Mouse (Mus musculus) brown adipose tissue, adult 24 weeks (tissue): ENCODE data around the gene N4bp2l1. TPM values are rescaled to one million over a fixed set of nuclear protein-coding genes. Genes with fewer than 3 reads are reported as not detected.
"Not testable (repeated sequence)": the region's sequence is repeated elsewhere in the genome, so short reads cannot be mapped to it uniquely, and the experiment has no call there.

Source experiments
- H3K27ac ChIP-seq: fragments of 200-500 bp; replicated peaks from 2 replicates; pipeline ENCODE4 v1.5.1; 2012; ENCODE audit warnings: low read depth, mild to moderate bottlenecking, low read length
- H3K4me1 ChIP-seq: fragments of 200-500 bp; 2 replicates; pipeline ENCODE4 v1.6.1; 2012; ENCODE audit warnings: low read length, mixed read lengths; ENCODE audit not compliant: control insufficient read depth, insufficient read depth, insufficient read length
- H3K4me3 ChIP-seq: fragments of 200-500 bp; 2 replicates; pipeline ENCODE4 v1.5.1; 2012; ENCODE audit warnings: low read depth, mild to moderate bottlenecking, low read length, moderate library complexity; ENCODE audit not compliant: insufficient read depth
- polyA plus RNA-seq: library from polyadenylated mRNA; stranded (reverse); fragments of >200 nt; gene quantifications from 2 replicates; pipeline ENCODE4 v1.2.4, GENCODE M21; 2012; ENCODE audit not compliant: missing spikeins, insufficient read depth, insufficient read length

The N4bp2l1 gene
- 23.6 and 27.6 TPM in 2 replicates for polyA plus RNA-seq

DNA sequence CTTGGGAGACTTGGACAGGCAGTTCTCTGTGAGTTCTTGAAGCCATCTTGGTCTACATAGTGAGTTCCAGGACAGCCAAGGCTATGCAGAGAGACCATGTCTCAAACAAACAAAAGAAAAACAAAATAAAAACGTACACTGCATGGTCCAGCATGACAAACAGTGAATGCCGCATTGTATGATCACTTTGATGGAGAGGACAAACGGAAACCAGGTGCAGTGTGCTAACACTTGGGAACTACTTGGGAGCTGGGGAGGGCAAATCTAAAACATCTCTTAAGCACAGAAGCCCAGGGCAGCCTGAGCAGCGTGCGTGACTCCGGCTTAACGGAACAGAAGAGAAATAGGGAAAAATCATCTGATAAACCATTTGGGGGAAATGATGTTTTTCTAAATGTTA is at the start of gene N4bp2l1:
Gene N4bp2l1, minus strand, starts transcription at position 101 of the 400 bp plus-strand sequence.
- no peak within 1 kb of the TSS for H3K4me3 ChIP-seq
- peaks cover 3% of the 10 kb centered on the region; the same call in 1 of the 2 replicates for H3K4me1 ChIP-seq
- no peak within 1 kb of the TSS for H3K27ac ChIP-seq

DNA sequence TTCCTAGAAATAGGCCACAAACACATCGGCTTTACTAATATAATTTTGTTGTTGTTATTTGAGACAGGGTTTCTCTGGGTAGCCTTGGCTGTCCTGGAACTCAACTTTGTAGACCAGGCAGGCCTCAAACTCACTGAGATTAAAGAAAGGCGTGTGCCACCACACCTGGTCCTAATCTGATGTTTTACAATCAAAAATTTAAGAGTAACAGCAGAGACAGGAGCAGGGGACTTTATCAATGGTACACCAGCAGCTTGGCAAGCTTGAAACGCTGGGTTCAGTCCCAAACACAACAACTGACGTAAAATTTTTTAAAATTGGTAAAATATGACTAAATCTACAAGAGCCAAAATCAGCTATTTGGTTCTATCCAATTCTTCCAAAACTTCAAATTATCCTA is 47.9 kb upstream of the N4bp2l1 start:
- Histone ChIP-seq H3K4me1 (no peaks in the 10 kb centered on the region), H3K4me3 (no peak overlapping the region), H3K27ac (no peak overlapping the region)

DNA sequence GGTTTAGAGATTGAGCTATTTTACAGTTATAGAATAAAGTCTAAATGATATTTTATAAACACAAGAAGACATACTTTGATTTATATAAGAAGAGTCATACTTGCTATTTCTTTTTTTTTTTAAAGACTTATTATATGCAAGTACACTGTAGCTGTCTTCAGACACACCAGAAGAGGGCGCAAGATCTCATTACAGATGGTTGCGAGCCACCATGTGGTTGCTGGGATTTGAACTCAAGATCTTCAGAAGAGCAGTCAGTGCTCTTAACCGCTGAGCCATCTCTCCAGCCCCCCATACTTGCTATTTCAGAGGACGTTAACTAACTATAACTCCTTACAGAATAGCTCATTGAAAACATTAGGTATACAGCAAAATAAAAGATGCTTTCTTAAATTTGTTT is 46.4 kb upstream of the N4bp2l1 start:
- not testable (repeated sequence) for H3K4me3 ChIP-seq, H3K4me1 ChIP-seq

DNA sequence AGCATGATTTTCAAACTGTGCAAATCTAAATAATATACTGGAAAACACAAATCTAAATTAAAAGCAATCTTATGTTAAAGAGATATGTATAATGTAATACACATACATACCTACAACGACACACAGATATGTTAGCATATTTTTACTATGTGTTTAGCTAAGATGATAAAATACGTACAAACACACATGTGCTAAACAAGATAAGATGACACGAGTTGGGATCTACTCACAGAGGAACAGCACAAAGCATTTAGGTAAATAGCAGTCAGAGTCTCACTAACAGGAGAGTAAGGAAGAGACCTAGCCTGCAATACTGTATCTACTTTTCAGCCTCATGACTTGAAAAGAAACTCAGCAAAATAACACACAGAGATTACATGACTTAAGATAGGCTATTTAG is 44.5 kb upstream of the N4bp2l1 start:
- H3K27ac ChIP-seq = no peak overlapping the region
- no peaks in the 10 kb centered on the region for H3K4me1 ChIP-seq
- H3K4me3 ChIP-seq = no peak overlapping the region

More for the DNA sequence above, 46.4 kb upstream of the N4bp2l1 start:
- H3K27ac ChIP-seq = not testable (repeated sequence)

DNA sequence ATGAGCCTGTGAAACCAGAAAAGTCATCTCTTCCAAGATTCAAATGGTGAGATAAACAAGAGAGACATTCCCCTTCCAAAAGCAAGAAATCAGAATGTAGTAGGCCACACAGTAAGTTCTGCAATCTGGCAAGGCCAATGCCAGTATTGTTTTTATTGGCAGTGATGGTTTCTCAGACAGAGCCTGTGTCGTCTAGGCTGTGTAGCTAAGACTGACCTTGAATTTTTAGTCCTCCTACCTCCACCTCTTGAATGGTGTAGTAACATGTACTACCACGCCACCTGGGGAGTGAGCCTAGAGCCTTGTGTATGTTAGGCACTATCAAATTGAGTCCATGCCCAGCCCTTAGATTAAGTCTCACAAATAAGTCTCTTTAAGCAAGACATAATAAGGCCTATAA is 32.7 kb upstream of the N4bp2l1 start:
- H3K27ac ChIP-seq = no peak overlapping the region

DNA sequence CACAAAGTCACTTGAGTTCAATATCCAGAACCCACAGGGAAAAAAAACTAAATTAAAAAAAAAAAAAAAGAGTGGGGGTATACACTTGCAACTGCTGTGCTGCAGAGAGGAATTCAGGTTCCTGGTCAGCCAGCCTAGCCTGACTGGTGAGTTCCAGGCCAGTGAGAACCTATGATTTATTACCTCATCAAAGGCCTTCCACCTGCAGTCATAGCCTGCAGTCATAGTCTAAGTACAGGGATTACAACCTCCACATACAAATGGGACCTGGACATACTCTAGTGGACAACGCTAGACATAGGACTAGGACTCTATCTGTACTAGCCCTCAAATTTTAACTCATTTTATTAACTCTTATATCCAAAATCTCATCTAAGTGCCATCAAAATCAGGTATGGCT is 32.3 kb upstream of the N4bp2l1 start:
- Histone ChIP-seq H3K4me3 (no peak overlapping the region), H3K4me1 (no peaks in the 10 kb centered on the region), H3K27ac (no peak overlapping the region)

More for the DNA sequence above, 32.7 kb upstream of the N4bp2l1 start:
- Histone ChIP-seq H3K4me3 (no peak overlapping the region), H3K4me1 (no peaks in the 10 kb centered on the region)

DNA sequence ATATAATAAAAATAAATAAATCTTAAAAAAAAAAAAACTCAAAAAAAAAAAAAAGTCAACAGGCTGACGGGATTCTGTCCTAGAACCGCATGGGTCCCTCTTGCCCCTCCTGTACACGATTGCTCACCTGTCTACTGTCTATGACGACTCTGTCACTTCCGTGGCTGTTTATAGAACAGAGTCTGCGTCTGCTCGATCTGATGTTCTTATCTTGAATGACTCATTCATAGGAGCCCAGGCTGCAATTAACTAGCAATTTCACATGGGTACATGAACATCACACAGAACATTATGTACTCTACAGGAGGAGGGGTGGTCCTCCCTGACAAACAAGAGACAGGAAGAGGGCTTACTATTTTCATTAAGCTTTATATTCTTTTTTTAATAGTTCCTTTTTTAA is 28.5 kb upstream of the N4bp2l1 start:
- no peak overlapping the region for H3K27ac ChIP-seq

DNA sequence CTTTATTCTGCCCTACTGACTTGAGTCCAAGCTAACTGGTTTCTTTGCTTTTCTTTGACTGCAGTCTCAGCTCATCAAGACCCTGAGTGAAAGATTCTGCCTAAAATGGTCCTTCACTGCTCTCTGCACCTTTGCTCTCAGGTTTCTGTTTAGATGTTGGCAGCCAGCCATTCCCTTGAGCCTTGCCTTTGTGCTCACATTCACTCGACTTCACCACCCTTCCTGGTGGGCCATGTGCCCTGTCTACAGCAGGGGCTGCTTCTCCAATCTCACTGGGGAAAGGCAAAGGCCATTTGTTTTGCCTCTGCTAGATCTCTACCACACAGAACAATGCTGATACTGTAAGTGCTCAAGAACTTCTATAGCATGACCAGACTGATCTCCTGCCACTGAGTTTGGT is 25.8 kb upstream of the N4bp2l1 start:
- H3K4me3 ChIP-seq = no peak overlapping the region
- no peak overlapping the region for H3K27ac ChIP-seq
- H3K4me1 ChIP-seq = no peaks in the 10 kb centered on the region

More for the DNA sequence above, 28.5 kb upstream of the N4bp2l1 start:
- H3K4me3 ChIP-seq = no peak overlapping the region
- H3K4me1 ChIP-seq = no peaks in the 10 kb centered on the region

DNA sequence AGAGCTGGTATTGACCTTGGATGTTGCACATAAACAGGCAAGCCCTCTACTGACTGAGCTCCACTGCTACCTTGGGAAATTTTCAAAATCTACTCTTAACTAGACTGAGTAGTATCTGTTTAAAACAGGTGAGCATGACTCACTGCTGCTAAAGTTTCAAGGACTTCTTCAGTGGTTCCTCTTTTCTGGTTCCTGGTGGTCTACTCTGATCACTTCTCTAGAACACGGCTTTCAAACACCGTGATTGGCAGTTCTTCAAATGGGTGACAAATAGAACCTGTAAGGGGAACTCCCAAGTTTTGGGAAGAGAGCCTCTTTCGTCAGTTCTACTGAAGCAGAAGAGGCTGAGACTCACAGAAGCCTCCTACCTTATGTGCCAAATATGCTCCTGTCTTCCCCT is 24.6 kb upstream of the N4bp2l1 start:
- Histone ChIP-seq H3K4me1 (no peaks in the 10 kb centered on the region), H3K4me3 (no peak overlapping the region)

DNA sequence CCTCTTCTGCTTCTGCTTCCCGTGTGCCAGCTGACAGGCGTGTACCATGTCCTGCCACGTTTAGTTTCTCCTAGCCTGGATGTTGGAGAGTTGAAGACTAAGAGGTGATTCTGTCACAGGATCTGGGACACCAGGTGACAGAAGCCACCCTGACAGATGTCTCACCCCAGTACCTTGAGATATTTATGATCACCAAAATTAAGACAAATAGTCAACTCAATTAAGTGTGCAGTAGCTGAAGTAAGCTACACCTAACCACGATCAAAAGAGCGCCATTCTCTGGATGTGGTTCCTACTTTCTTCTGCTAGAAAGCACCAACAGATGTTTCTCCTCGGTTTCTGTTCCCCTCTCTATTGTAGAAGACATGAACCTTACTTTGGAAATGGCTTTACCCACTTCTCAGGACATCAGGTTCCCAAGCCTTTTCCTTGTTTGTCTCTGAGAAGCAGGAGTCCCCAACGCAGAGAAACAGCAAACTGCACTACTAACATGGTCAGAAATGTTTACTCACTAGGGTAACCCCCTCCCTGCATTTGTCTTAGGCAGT is 23.7 kb upstream of the N4bp2l1 start:
- no peaks in the 10 kb centered on the region for H3K4me1 ChIP-seq
- no peak overlapping the region for H3K4me3 ChIP-seq
- H3K27ac ChIP-seq = no peak overlapping the region

More for the DNA sequence above, 24.6 kb upstream of the N4bp2l1 start:
- H3K27ac ChIP-seq = no peak overlapping the region

DNA sequence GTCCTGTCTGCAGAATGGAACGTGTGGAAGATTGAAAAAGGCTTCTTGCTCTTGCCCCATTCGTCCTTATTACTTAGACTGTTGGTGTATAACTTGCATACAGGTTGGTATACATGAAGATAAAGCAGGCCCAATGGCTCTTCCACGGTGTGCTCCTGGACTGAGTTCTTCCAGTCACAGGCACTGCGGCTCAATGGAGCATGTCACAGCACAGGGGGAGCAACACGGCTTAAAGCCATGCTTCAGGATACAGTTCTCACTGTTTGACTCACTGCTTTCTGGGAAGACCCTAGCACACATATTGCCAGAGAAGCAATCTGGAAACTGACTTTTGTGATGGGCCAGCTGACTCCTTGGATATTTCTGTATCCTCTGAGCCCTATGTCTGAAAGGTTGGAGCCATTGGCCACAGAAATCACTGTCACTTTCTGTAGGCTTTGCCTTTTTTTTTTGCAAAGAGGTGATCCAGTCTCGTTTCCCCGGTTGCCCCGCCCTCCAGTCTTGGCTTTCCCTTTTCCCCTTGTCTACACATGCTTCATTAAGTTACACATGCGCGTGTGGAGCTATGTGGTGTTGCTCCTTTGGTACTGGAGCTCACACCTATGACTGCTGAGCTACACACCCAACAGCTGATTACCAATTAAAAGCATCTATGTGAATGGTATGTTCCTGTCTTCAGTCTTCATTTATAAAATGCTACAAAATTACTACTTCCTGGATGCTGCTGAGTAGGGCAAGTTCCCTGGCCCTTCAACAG is 21.8 kb upstream of the N4bp2l1 start:
- Histone ChIP-seq H3K4me1 (no peaks in the 10 kb centered on the region), H3K4me3 (no peak overlapping the region), H3K27ac (no peak overlapping the region)

DNA sequence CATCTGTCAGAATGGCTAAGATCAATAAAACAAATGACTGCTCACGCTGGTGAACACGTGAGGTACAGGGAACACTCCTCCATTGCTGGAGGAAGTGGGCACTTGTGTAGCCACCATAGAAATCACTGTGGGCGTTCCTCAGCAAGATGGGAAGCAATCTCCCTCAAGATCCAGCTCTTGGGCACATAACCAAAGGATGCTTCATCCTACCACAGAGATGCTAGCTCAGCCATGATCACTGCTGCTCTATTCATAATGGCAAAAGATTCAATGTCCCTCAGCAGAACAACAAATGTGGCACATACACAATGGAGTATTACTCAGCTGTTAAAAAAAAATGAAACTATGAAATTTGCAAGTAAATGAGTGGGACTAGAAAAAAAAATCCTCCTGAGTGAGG is 19.7 kb upstream of the N4bp2l1 start:
- H3K4me3 ChIP-seq = no peak overlapping the region
- H3K27ac ChIP-seq = no peak overlapping the region
- H3K4me1 ChIP-seq = peaks cover 3% of the 10 kb centered on the region; the same call in 1 of the 2 replicates

DNA sequence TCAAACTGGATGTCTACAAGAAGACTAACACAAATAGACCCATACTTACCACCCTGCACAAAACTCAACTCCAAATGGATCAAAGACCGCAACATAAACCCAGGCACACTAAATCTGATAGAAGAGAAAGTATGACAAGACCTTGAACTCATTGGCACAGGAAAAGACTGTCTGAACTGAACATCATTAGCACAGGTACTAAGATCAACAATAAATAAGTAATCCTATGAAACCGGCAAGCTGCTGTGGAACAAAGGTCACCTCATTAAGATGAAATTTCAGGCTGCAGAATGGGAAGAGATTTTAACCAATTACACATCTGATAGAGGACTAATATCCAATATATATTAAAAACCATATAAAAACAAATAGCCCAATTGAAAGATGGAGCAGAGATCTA is 19.2 kb upstream of the N4bp2l1 start:
- H3K27ac ChIP-seq = no peak overlapping the region
- H3K4me1 ChIP-seq = peaks cover 5% of the 10 kb centered on the region; the same call in 1 of the 2 replicates
- no peak overlapping the region for H3K4me3 ChIP-seq

DNA sequence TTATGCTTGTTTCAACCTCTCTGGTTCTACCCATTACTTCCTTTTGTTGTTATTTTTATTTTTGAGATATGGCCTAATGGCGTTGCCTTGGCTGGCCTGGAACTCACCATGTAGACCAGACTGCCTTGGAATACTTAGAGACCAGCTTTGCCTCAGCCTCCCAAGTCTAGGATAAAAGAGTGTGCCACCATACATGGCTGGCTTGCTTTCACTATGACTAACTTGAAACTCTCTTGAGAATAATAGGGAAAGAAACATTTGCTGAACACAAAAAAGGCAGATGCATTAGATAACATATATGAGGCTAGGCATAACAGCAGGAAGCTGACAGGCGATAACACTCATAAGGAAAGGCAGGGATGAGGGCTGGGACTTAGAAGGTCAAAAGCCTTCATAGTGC is 17.1 kb upstream of the N4bp2l1 start:
- no peak overlapping the region for H3K27ac ChIP-seq
- peaks cover 5% of the 10 kb centered on the region; the same call in 1 of the 2 replicates for H3K4me1 ChIP-seq
- H3K4me3 ChIP-seq = no peak overlapping the region

DNA sequence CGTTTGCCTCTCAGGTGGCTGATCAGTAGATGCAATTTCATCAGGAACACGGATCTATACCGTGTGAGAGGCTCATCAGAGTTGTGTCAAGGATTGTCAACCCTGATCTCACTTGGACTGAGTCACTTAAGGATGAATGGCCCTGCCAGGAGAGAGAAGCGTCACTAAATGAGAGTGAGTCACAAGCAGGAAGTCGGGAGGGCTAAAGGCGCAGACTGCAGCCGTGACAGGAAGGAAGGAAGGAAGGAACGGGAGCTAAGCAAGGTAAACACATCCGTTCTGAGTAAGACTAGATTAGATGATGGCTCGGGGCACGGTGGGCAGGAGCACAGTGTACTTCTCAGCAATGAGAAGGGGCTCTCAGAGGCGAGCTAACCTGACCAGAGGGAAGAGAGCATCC is 14.7 kb upstream of the N4bp2l1 start:
- H3K4me3 ChIP-seq = no peak overlapping the region
- H3K27ac ChIP-seq = no peak overlapping the region
- peaks cover 5% of the 10 kb centered on the region; the same call in 1 of the 2 replicates for H3K4me1 ChIP-seq

DNA sequence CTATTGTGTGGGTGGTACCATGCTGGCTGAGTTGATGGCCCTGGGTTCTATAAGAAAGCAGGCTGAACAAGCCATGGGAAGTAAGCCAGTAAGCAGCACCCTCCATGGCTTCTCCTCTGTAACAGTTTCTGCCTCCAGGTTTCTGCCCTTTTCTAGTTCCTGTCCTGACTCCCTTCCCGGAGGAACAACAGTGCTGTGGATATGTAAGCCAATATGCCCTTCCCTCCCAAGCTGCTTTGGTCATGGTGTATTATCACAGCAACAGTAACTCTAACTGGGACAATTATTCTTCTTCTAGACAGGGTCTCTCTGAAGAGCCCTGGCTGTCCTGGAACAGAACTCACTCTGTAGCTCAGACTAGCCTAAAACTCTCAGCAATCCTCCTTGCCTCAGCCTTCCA is 14.1 kb upstream of the N4bp2l1 start:
- Histone ChIP-seq H3K27ac (no peak overlapping the region), H3K4me1 (peaks cover 5% of the 10 kb centered on the region; the same call in 1 of the 2 replicates), H3K4me3 (no peak overlapping the region)
